Mouse (Mus musculus) C2C12 (cell line): ENCODE data around the gene Acacb.

Experiments used
- CTCF ChIP-seq: IDR thresholded peaks from one replicate; pipeline ENCODE4 v1.5.1; 2011; ENCODE audit not compliant: control insufficient read depth, insufficient read depth, insufficient read length
- FOSL1 ChIP-seq: IDR thresholded peaks from one replicate; pipeline ENCODE4 v1.8.0; 2011; ENCODE audit warnings: mild to moderate bottlenecking, low read length; ENCODE audit not compliant: poor library complexity, insufficient read depth, severe bottlenecking
- MAX ChIP-seq: IDR thresholded peaks from one replicate; pipeline ENCODE4 v1.6.1; 2011; ENCODE audit warnings: mild to moderate bottlenecking, control low read depth
- MYOD1 ChIP-seq: IDR thresholded peaks from one replicate; pipeline ENCODE4 v1.6.1; 2011; ENCODE audit warnings: low read depth; ENCODE audit not compliant: control insufficient read depth, insufficient read length
- MYOG ChIP-seq: IDR thresholded peaks from one replicate; pipeline ENCODE4 v1.6.1; 2011; ENCODE audit not compliant: control insufficient read depth, insufficient read length; ENCODE audit errors: extremely low read depth
- USF1 ChIP-seq: IDR thresholded peaks from one replicate; pipeline ENCODE4 v1.6.1; 2011; ENCODE audit warnings: low read depth, mild to moderate bottlenecking, control low read depth, moderate library complexity

DNA sequence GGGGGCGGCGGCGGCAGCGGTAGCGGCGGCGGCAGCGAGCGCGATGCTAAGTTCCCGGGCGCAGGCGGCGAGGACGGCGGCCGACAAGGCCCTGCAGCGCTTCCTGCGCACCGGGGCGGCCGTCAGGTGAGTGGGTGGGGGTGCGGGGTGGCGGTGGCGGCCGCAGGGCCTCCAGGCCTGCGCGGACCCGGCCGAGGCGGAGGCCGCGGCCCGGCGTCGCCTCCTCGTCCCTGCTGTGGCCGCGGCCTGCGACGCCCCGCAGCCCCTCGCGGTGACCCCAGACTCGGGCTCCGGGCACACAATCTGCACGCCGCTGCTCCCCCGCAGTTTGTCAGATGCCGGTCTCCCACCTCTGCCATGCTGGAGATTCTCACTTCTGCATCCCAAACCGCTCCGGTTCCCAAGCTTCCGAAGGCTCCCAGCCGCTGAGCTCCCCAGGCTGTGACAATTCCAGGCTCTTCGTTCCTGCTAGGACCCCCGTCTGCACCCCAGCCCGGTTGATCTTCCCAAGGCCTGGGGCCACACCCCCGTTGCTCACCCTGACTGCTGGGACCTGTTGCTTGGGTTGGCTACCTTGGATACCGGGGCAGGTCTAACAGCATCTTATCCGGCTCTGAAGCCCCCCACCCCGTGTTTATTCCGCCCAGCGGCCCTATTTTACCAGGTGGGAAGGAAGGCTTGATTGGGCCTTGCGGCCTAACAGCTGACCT is 45.8 kb upstream of the Acacb start:
- TF ChIP-seq CTCF (no peak), MYOG (no peak), MYOD1 (no peak), USF1 (no peak), FOSL1 (no peak), MAX (no peak)
